In the genomic region with DNA sequence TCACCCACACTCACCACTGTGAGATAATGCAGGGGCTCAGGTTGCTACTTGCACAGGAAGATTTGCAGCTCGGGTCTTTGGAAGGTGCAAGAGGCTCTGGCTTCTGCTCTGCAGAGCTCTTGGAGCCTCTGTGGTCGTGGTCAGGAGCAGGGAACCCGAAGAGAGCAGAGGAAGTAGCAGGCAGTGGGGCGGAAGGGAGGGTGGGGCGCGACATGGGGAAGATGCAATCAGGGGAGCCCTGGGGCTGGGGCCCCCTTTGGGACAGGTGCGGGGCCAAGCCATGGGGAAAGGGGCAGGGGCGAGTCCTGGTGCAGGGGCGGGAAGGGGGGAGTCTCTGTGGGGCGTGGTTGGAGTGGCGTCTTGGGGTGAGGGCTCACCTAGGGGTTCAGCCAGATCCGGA, we compare ENCODE assay signal across 10 mouse cellular contexts. TPM values are rescaled to one million over a fixed set of nuclear protein-coding genes. Genes with fewer than 3 reads are reported as not detected.
A peak's percentile ranks its signal among the peaks of the same experiment; 100 is the strongest.
DNase-seq lines count a peak whose midpoint lies in the region; ATAC-seq and TF ChIP-seq lines count a peak whose summit lies in the region.
"Had no signal": no experiment of that assay in that cellular context is flagged by ENCODE, and none has a peak within 500 bp of the region (broad histone marks: within the 10 kb centered on the region; RNA-seq: fewer than 3 reads in every experiment).

A gene (minus strand): TSS at position 184 of the 400 bp plus-strand sequence.

- TF ChIP-seq CTCF in E14TG2a.4 (conservative IDR thresholded peaks at IDR 0.05; ENCODE audit: low read length), result no peak
- no peak for TF ChIP-seq CTCF in olfactory bulb, adult 2 months (IDR thresholded peaks at IDR 0.05; ENCODE audit: insufficient read depth, low read depth, low read length)

- H3K27ac ChIP-seq in limb, embryonic 14.5 days (replicated peaks; ENCODE audit: low read depth, low read length), result no peak within 1 kb of the TSS
- no peak within 1 kb of the TSS for H3K27ac ChIP-seq in olfactory bulb, adult 2 months (ENCODE audit: insufficient read depth, low read depth, low read length)

- no peak for TF ChIP-seq POLR2A in limb, embryonic 14.5 days (IDR thresholded peaks at IDR 0.05; ENCODE audit: borderline replicate concordance, extremely low read depth, insufficient read depth, insufficient read length)
- no peak for TF ChIP-seq POLR2A in olfactory bulb, adult 2 months (IDR thresholded peaks at IDR 0.05; ENCODE audit: insufficient read depth, low read depth, low read length)

- H3K4me1 ChIP-seq in E14TG2a.4 (replicated peaks; ENCODE audit: low read depth, low read length), result peaks cover 11% of the 10 kb centered on the region
- no peaks in the 10 kb centered on the region for H3K4me1 ChIP-seq in limb, embryonic 14.5 days (ENCODE audit: control insufficient read depth, insufficient read depth, low read length)
- peaks cover 4% of the 10 kb centered on the region; the same call in 1 of the 2 replicates for H3K4me1 ChIP-seq in olfactory bulb, adult 2 months (ENCODE audit: control insufficient read depth, insufficient read depth, low read length)

- ATAC-seq in limb, embryonic 14.5 days (ENCODE audit: low FRiP score, low read depth), result no peak
- no peak for ATAC-seq in erythroblast, adult 5-6 weeks (replicated peaks; ENCODE audit: low FRiP score, poor library complexity, severe bottlenecking)

- peak within 1 kb of the TSS; percentile 35; the same call in 1 of the 2 replicates for H3K4me2 ChIP-seq in limb, embryonic 14.5 days (replicated peaks; ENCODE audit: low read depth, low read length, severe bottlenecking)

- 26% methylated on average over 12 of the region's 12 CpGs for WGBS in limb, embryonic 14.5 days
- WGBS in olfactory bulb, adult 2 months, result 37% methylated on average over 12 of the region's 12 CpGs

- H3K9me3 ChIP-seq in E14TG2a.4 (ENCODE audit: low read length), result peaks cover 6% of the 10 kb centered on the region
- no peaks in the 10 kb centered on the region for H3K9me3 ChIP-seq in limb, embryonic 14.5 days (ENCODE audit: control insufficient read depth, low read length)

- no peaks in the 10 kb centered on the region for H3K27me3 ChIP-seq in E14TG2a.4 (ENCODE audit: insufficient read depth, low read length)
- H3K27me3 ChIP-seq in limb, embryonic 14.5 days (ENCODE audit: control insufficient read depth, insufficient read depth, low read length), result no peaks in the 10 kb centered on the region

- DNase-seq in gastrocnemius, postnatal 10 days, result peak; percentile 7
- no peak for DNase-seq in gastrocnemius, postnatal 4 days (ENCODE audit: low spot score in 2 of 2)
- DNase-seq in limb, embryonic 14.5 days (ENCODE audit: low spot score), result no peak
- DNase-seq in Muller cell, postnatal 12 days (ENCODE audit: inconsistent ontology term), result no peak
- DNase-seq in cerebellum, adult 11-12 months, result no peak

- H3K9ac ChIP-seq in limb, embryonic 14.5 days (ENCODE audit: low read depth, low read length, severe bottlenecking), result peak within 1 kb of the TSS; percentile 34; the same call in 1 of the 2 replicates

- H3K36me3 ChIP-seq in E14TG2a.4 (ENCODE audit: insufficient read depth, low read length), result no peaks in the 10 kb centered on the region
- no peaks in the 10 kb centered on the region for H3K36me3 ChIP-seq in limb, embryonic 14.5 days (ENCODE audit: control insufficient read depth, insufficient read depth, low read length)

- peak within 1 kb of the TSS; percentile 54 for H3K4me3 ChIP-seq in E14TG2a.4 (replicated peaks; ENCODE audit: low read length)
- 0 out of 2 replicates have a peak within 1 kb of the TSS, but pooled peaks have one; percentile 7 for H3K4me3 ChIP-seq in limb, embryonic 14.5 days (replicated peaks; ENCODE audit: low read length)
- H3K4me3 ChIP-seq in olfactory bulb, adult 2 months (ENCODE audit: insufficient read depth, low read depth, low read length), result no peak within 1 kb of the TSS; the same call in 1 of the 2 replicates
- H3K4me3 ChIP-seq: erythroblast, embryonic 14.5 days had no signal

RNA-seq across cellular contexts. Expression of the gene that starts here (rescaled TPM):
- under 1 TPM; 0.19 to 0.27 TPM for total RNA-seq in gastrocnemius, postnatal 10 days (2021)
- total RNA-seq in gastrocnemius, postnatal 4 days (2021), result under 1 TPM; 0.52 to 0.70 TPM
- polyA plus RNA-seq in limb, embryonic 14.5 days (2012; rRNA removed), result 0.77 and 0.89 TPM in 2 replicates
- 0.50 and 0.68 TPM in 2 replicates for polyA plus RNA-seq in limb, embryonic 14.5 days (2014; fragmentation: Nextera tagmentation; extraction: Ambion mirVana)
- not detected in 2 replicates for polyA plus RNA-seq in olfactory bulb, adult 2 months (2012; ENCODE audit: insufficient read depth, insufficient read length, low replicate concordance, missing spikeins)
- total RNA-seq in erythroblast, adult 5-6 weeks (2015; ENCODE audit: low replicate concordance), result 2.5 and 2.9 TPM in 2 replicates
- 5.7 and 6.0 TPM in 2 replicates for total RNA-seq in erythroblast, adult 5-6 weeks (2017; ENCODE audit: low replicate concordance)
- total RNA-seq: MEL had no signal
- polyA plus RNA-seq: erythroblast, embryonic 14.5 days had no signal

Comparison
In these comparisons a context has a peak if more than half of its experiments do, and no peak if none do; other contexts are left out.
1. Peak in DNase-seq in gastrocnemius, postnatal 10 days; RNA of the gene not detected or under 1 TPM.